Mouse (Mus musculus) lung, postnatal 0 days (tissue): ENCODE results near the gene Rpa2.

Source experiments
- CTCF ChIP-seq: IDR thresholded peaks from 2 replicates; pipeline ENCODE4 v1.5.1; 2016; ENCODE audit warnings: antibody characterized with exemption, mild to moderate bottlenecking
- EP300 ChIP-seq: IDR thresholded peaks from 2 replicates; pipeline ENCODE4 v1.6.1; 2016; ENCODE audit warnings: antibody characterized with exemption, mild to moderate bottlenecking, control low read depth

- TF ChIP-seq CTCF (peak; percentile 58), EP300 (no peak)
Measured at GRCm38 (mm10) chr4:132732148-132732684, 35.9 kb upstream of the Rpa2 start, which contains the start of gene Xkr8.
